Mouse (Mus musculus): Measurements from ENCODE around the gene Zfpl1.

Zfpl1 gene

GRCm38 (mm10) chr19:6097847-6098246, 13.1 kb upstream of the Zfpl1 start:
- no peak for DNase-seq

DNA sequence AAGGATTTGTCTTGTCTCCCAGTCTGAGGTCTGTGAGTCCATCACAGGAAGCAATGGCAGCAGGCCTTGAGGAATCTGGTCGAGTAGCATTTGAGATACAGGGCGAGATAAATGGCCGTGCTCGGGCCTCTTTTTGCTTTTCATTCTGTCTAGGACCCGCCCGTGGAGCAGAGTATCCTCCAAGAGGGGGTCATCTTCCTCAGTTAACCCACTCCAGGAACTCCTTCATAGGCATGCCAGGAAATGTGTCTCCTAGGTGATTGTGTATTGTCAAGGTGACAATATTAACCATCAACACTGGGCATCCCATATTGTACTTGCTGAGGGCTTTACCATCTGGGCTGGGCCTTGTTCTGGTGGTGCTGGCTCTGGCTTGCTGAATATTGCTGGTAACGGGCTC, 9.4 kb upstream of the Zfpl1 start, which contains the start of gene AC131692.1:
Gene AC131692.1 (plus strand): TSS at position 301 of the 400 bp plus-strand sequence.
- no peak for DNase-seq

DNA sequence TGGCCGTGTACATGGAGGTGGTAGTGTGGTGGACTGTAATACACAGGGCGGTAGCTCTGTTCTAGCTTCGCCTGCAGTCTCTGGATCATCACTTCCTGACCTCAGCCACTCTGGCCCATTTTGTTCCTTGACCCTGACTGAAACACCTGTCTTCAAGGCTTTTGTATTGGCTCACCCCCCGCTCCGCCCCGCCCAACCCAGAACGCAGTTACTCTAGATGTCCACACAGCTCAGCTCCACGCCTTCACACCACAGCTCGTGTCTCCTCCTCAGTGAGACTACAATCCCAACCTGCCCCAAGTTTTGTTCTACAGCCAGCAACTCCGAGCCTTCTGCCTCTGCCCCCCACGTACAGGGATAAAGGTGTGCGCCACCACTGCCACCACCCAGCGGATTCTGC, 4.1 kb upstream of the Zfpl1 start:
- DNase-seq, result no peak

GRCm38 (mm10) chr19:6085417-6085879, 692 bp upstream of the Zfpl1 start:
- peak; percentile 69 to 74 for DNase-seq

DNA sequence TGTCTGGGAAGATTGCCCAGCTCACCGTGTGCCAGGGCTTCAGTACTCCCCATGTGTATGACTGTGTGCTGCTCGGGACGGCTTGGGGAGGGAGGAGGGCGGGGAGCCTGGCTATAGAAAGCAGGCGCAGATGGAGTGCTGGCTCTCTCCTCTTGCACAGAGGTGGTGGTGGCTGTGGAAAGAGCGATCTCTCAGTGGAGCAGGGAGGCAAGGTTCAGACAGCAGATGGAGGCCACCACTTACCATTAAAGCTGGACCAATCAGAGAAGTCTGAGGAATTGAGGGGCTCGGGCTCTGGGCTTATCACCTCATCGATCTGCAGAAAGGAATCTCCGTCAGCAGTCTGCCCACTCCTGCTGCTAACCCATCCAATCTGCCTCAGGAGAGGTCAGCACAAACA, 2.6 kb downstream of the Zfpl1 start, which contains the start of gene Gm28374:
Gene Gm28374 (minus strand): TSS at position 101 of the 400 bp plus-strand sequence.
- no peak for DNase-seq

DNA sequence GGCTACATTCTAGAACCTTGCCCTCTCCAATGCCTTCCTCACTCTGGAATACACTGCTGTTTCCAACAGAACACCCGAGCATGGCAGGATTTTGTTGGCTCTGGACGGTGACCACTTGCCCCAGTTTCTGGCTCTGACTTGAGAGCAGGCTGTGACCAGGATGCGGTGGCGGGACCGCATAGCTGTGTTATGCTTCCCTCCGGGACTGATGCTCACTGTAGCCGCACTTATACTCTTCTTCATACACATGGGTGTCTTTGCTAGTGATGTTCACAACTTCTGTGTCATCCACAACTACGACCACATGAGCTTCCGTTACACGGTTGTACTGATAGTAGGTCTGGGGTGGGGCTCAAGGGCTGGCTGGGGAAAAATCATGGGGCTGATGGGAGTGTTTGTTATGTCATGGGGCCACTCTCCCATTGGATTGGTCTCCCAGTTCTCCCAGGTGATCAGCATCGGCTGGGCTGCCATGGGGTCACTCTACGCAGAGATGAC, 4.7 kb downstream of the Zfpl1 start, which contains the start of gene Tmem262:
Gene Tmem262 (plus strand): TSS at position 51 of the 498 bp plus-strand sequence.
- no peak for DNase-seq

DNA sequence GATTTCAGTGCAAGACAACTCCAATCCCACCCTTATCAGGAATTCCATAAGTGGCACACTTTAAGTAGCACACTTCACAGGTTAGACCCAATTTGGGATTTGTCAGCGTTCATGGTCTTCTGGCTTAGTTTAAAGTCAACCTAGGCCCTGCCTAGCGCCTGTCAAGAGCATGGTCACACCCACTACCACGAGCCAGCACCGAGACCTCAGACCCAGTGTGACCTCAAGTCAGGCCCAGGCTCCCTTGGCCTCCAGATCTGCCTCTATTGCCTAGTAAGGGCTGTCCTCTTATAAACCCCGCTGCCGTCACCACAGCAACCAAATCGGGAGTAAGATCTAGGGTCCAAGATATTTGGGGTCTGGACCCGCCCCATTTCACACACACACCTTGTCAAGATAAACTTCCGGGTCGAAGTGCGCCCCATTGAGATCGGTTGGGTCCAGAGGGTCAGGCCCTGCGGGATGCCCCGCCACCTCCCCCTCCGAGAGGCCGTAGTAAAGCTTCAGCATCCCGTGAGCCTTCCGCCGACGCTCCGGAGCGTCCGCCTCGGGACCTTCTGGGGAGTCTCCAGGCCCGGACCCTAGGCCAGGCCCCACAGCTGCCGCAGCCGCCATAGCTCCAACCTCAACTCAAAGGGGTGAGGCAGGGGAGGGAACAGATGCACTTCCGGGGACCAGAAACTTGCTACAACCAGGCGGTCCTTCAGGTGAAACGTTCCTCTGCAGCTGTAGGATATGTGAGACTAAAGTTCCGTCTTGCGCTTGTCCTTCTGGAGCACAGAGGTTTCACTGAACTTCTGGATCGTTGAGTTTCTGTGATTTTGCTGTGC, 8.0 kb downstream of the Zfpl1 start, which contains the start of gene Vps51:
Gene Vps51 (minus strand): TSS at position 668 of the 830 bp plus-strand sequence.
- peak; percentile 89 to 92 for DNase-seq

DNA sequence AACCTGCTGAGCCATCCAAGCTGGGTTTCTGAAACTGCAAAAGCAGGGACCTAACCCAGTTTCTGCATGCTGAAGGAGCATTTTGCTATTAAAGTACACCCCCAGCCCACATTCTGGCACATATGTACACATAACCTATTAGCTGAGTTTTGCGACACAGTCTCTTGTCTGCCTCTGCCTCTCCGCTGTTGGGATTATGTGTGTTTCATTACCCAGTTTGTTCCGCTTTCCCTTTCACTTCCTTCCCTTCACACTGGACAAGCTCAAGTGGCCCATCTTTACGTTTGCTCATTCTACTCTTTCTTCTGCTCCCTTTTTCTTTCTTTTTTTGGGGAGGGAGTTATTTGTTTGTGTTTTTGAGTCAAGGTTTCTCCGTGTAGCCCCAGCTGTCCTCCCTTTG, 10.9 kb downstream of the Zfpl1 start:
- no peak for DNase-seq

DNA sequence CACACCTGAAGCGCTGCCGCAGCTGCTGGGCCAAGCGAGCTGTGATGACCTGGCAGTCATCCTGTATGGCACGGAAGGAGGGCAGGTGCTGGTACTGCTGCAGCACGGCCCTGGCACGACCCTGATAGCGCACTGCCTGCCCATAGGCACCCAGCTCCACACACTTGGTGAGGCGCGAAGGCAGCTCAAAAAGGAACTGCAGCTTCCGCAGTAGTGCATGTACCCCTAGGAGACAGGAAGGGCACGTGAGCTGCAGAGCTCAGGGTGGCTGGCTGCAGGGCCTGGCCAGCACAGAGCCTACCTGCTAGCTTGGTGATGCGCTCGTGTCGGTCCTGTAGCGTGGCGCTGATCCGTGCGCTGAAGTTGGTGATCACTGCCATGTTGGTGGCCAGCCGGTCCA, 13.5 kb downstream of the Zfpl1 start:
- DNase-seq, result no peak

- no peak for DNase-seq
These were observed 14.0 kb downstream of the Zfpl1 start for GRCm38 (mm10) chr19:6070571-6071250.

DNA sequence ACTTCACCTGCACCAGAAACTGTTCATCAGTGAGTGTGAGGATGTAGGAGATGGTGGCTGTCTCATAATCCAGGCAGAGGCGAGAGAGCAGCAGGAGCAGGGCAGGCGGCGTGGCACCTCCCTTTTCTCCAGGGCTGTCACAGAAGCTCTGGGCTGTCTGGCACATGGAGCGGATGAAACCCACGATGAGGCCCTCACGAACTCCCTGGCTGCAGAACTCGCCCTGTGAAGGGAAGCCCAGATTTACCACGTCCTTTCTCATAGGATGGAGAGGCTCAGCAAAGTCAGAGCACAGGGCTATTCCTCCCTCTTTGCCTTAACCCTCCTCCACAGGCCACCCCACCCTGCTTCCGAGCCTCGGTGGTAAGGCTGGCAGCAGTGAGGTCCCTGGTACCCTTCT, 14.9 kb downstream of the Zfpl1 start:
- no peak for DNase-seq

DNA sequence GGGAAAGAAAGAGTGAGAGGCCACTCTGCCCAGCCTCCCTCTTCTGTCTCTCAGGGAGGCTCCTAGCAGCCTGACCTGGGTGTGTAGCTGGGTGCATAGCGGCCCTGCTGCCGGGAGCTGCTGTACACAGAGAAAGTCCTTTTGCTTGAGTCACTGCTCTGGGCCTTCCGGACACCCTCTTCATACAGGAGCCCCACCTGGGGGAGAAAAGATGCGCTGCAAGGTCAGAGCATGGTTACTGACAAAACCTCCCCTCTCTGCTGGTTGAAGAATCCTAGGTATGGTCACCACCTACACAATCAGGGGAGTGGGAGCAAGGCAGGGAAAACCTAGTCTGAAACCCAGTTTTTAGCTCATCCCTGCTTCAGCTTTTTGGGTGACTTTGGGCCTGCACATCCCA, 15.8 kb downstream of the Zfpl1 start:
- no peak for DNase-seq

DNA sequence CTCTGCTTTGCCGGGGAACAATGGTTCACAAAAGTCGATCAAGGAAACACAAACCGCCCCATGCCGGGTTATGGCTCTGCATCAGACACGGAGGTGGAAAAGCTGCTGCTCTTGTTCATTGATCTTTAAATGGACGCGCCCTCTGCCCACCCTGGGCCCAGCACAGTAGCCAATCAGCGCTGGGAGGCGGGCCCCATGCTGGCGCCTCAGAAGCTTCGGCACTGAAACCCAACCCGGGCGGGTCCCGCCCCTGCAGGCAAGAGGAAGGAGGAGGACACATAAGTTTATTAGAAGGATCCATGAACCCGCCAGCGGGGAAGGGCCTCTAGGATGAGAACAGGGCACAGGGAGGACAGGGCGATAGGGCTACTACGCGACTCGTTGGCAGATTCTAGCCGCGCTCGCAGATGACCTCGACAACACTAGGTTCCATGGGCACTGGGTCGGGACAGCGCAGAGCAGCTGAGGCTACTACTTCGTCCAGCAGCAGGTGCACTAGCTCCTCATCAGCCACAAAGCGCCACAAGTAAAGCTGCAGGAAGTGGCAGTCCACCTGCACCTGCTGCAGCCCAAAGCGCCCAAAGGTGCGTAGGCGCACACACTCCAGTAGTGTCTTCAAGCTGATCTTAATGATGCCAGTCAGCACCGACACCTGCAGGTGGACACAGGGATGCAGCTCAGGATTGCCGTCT, 16.9 kb downstream of the Zfpl1 start, which contains the start of gene Tm7sf2:
Gene Tm7sf2 (minus strand): TSS at position 650 of the 692 bp plus-strand sequence.
- peak; percentile 92 to 95 for DNase-seq

DNA sequence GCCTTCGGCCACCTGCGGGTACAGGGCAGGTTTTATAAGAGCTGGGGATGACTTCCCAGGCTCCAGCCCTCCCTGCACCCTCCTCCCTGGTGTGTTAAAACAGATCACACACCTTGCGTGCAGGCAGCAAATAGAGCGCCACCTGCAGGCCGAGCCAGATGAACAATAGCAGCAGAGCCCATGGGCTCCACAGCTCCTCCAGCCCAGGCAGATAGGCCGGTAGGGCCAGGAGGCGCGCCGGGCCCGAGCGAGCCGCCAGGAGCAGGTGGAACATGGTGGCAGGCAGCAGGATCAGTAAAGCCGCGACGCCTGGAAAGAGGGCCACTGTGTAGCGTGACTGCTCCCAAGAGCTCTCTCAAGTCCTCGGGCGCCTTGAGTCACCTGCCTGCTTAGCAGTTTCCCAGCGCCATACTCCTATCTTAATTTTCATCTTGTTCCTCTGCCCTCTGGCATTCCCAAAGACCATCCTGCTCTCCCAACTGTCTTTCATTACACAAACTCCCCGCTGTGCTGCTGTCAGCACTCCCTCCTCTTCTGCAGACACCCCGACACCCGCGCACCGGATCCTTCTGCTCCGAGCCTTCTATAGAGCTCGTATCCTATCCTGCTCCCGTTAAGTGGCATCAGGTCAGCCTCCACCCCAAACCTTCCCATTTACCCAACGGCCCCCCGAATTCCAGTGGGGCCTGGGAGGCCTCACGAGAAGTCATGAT, 17.6 kb downstream of the Zfpl1 start:
- peak; percentile 85 to 87 for DNase-seq

- DNase-seq, result no peak
These were observed 18.2 kb downstream of the Zfpl1 start for GRCm38 (mm10) chr19:6066571-6066970.

- DNase-seq, result no peak
These were observed 21.7 kb downstream of the Zfpl1 start for GRCm38 (mm10) chr19:6063081-6063480.

GRCm38 (mm10) chr19:6062418-6062817, 22.3 kb downstream of the Zfpl1 start:
- DNase-seq, result no peak

- peak; percentile 60 to 66 for DNase-seq
These were observed 23.0 kb downstream of the Zfpl1 start for GRCm38 (mm10) chr19:6061641-6062302.

GRCm38 (mm10) chr19:6061021-6061533, 23.7 kb downstream of the Zfpl1 start, which contains the start of gene Znhit2:
Gene Znhit2, plus strand, starts transcription at chr19:6061192.
- peak; percentile 95 to 96 for DNase-seq

DNA sequence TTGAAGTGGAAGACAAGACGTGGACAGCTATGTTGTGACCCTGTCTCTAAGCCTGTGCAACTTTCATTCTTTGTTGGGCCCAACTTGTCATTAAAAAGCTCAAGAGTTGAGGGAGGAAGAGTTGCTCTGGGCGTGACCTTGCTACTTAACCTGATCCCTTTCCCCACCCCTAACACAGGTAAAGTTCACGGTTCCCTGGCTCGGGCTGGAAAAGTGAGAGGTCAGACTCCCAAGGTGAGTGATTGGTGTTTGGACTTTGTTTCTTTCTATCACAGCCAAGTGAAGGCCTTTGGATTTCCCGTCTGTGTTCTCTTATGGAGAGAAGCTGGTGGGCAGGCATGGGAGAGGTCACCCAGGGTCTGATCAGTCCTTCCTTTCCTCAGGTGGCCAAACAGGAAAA, 25.8 kb downstream of the Zfpl1 start:
- no peak for DNase-seq

DNA sequence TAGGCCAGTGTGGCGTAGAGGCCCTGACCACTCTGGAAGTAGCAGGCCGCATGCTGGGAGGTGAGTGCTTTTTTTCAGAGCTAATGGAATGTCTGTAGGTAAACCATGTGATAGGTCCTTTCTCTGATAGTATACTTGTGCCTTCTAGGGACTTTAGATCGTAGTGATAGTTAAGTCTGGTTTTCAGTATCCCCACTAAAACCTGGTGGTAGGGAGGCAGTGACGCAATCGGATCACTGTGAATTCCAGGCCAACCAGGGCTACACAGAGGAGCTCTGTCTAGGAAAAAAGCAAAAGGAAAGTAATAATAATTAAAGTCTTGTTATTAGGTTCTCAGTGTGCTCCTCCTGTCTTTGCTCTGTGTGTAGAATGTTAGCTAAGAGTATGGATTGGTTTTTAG, 26.2 kb downstream of the Zfpl1 start:
- DNase-seq, result no peak

Measured in lung, postnatal 4 days (tissue).